Mouse (Mus musculus) heart, postnatal 10 days (tissue): ENCODE data around the gene Tmem209. TPM values are rescaled to one million over a fixed set of nuclear protein-coding genes. Genes with fewer than 3 reads are reported as not detected.

Source experiments
- DNase-seq, 2 experiments: peaks; one replicate each; pipeline ENCODE4 v3.0.0; 2021
- intact Hi-C: fragments of 180-260 bp; cut with DNase I; formaldehyde crosslinking; loops from one replicate; pipeline ENCODE4 v1.15.1; 2025
- total RNA-seq, 2 experiments: library from RNA; stranded (reverse); gene quantifications; 2 replicates each; pipeline ENCODE4 v1.2.3; 2021

Tmem209 gene
- total RNA-seq, 2 experiments from 2014 or later: 12.0 to 13.3 TPM

DNA sequence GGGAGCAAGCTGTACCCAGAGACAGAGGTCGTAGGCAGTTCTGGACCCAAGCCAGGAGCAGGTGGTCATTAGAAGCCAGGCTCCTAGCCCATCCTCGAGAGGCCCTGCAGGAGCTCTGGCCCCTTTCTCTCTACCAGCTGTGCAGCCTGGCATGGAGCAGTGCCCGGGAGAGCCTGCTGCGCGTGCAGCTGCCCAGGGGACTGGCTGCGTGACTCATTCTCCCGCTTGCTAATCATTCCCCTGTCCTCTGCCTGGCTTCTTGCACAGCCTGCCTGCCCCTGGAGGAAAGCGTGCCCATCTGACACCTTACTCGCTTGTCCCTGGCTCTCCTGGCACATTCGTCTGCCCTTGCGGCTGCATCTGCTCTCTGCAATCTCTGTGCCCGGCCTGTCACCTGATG lies 40.2 kb downstream of the Tmem209 start:
- intact Hi-C loops: loop anchor here (2.0 kb wide), 1 partner anchor 67 kb away; no protein-coding TSS in a partner anchor
- DNase-seq: peak in 1 of 2 experiments; percentile 37

DNA sequence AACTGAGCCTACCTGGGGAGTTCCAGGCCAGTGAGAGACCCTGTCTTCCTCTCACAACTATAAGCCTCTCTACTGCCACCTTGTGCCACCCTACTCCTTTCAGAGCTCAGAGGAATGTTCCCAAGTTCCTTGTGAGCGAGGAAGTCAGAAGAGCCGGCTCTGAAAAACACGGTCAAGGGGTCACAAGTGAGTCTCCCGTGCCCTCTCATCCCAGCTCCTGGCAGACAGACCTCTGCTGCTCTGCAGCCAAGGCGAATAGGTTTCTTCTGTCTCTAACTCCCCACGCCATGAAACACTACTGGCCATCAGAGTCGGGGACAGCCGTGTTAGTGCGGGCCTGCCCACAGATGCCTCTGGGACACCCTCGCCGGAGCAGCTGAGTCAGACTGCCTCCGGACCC lies 40.9 kb downstream of the Tmem209 start:
- DNase-seq: peak; percentile 48 to 56
- intact Hi-C loops: loop anchor here (2.0 kb wide), 1 partner anchor 66 kb away; no protein-coding TSS in a partner anchor

DNA sequence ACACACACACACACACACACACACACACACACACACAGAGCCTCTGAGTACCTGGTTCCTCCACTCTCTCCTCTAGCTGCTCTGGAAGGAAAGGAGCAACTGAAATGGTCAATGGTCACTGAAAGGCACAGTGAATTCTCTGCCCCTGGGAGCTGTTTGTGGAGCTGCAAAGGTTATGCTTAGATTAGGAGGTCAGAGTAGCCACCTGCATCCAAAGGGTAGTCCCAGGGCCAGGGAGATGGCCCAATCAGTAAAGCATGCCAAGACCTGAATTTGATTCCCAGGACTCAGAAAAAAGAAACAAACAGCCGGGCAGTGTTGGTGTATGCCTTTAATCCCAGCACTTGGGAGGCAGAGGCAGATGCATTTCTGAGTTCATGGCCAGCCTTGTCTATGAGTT lies 41.5 kb downstream of the Tmem209 start:
- intact Hi-C loops: loop anchor here (2.0 kb wide), 1 partner anchor 65 kb away; no protein-coding TSS in a partner anchor
- no peak for DNase-seq

DNA sequence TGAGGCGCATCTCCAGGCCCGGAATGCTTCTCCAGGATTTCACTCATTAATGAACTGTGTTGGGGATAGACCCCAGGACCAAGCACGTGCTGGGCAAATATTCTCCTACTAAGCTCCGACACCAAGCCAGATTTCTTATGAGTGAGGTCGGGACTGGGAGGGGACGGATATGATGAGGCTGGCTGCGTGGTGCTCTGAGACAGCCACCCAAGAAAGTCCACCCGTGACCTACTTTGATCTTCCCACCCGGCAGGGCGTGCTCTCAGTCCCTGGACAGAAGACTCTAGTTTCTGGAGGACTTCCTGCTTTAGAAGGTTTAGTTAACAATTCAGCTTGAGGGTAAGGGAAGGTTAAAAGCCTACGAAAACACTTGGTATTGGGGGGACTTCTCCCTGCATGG lies 44.0 kb downstream of the Tmem209 start:
- intact Hi-C loops: no loop called here
- peak in 1 of 2 experiments; percentile 29 for DNase-seq

DNA sequence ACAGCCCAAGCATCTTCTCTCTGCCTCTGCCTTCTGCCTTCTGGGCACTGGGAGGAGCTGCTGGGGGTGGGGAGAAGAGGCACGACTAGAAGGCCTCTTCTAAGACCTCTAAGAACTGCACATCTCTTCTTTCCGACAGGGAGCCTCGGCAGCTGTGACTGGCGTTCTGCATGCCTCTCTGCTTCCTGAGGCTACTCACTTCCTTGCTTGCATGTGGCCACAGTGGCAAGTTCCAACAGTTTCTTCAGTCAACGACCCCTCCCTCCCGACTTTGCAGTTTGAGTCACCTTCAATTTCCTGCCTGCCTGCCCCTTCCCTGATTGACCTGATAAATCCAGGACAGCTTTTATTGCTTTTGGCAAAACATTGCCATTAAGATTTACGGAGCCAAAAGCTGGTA lies 46.8 kb downstream of the Tmem209 start:
- intact Hi-C loops: loop anchor here (5.0 kb wide), 1 partner anchor 209 kb away; no protein-coding TSS in a partner anchor
- DNase-seq: no peak

DNA sequence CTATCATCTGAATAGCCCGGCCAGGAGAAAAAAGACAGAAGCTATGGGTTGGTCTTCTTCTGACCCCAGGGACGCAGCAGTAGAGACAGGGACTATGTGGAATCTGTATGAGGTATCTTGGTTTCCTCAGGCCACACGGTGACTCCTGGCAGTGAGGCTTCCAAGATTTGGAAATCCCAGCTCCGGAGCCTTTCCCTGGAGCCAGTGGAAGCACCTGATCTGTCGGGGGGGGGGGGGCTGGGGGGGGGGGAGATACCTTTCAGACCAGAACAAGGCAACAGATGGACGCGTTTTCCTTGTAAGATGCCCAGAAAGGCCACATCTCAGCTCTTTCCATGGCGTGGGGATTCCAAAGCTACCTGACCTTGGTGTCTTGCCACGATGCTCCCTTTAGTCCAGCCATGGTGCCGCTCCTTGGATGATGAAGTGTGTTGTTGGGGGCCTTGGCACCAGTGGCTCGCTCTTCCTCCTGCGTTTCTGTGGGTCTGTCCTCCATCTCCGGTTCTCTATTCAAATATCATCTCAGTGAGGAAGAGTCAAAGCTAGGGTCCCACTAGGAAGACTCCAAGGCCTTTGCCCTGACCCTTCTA lies 47.7 kb downstream of the Tmem209 start:
- intact Hi-C loops: loop anchor here (5.0 kb wide), 1 partner anchor 210 kb away; no protein-coding TSS in a partner anchor
- DNase-seq: no peak

DNA sequence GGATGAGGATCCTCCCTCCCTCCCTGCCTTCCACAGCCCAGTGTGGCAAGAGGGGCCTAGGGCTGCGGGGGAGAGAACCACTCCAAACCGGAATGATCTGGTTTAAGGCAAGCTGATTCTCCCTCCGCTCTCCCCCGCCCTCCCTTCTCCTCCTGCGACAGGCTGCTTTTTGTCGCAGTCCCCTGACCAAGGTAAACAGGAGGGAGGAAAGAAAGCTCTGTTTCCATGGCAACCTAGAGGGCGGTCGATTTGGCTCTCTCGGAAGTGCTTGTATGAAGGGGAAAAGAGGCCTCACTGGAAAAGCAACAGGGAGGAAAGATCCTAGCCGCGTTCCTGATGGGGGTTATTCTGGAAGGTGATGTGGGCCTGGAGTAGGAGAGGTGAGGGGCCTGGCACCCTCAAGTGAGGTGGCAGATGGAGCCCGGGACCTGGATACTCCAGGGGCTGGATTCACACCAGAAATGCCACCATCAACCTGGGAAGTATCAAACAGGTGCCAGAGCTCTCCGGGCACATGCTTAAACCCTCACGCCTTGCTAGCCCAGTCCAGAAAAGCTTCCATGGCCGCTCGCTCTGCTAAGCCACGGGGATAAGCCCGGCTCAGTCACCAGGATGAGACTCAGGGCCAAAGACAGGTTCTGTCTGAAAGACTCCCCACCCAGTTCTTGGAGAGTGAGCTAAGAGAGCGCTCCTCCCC lies 48.7 kb downstream of the Tmem209 start:
- DNase-seq: peak; percentile 57 to 62
- intact Hi-C loops: loop anchor here (5.0 kb wide), 1 partner anchor 211 kb away; no protein-coding TSS in a partner anchor

DNA sequence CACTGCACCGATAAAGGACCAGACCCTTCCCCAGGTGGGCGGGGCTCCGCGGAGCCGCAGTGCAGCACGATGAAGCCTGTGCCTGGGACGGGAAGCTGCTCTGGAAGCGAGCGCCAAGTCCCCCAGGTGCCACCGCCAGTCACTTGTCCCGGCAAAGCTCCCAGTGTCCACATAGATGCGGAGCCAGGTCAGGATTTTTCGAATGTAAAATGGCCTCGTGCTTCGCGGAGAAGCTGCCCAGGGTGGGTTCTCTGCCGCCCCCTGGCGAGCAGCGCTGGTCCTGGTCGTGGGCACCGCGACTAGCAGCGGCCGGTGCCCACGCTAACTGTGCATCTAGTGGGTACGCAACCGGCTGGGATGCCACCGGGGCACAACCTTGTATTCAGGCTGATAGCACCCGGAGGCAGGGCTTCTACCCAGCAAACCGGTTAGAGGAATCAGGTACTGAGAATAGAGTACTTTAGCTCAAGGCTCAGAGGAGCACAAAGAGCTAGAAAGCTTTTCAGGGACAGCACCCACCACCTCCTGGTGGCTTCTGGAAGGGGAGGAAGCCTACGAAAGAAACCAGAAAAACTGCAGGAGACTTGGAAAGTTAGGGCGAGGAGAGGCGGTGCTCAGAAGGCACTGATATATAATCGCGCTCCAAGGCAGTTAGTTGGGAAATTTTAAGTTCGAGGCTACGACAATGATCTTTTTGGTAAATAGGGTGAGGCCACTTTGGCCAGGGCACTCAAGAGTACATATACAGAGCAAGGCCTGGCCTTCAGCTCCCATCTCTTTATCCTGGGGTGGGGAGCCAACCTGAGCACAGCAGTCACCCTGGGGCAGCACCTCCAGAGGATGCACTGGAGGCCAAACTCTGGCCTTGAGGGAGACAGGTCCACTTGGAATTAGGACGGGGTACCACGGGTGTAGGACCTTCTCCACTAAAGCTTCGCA lies 49.5 kb downstream of the Tmem209 start:
- intact Hi-C loops: loop anchor here (1.0 to 5.0 kb wide), 2 partner anchors 57 to 212 kb away; no protein-coding TSS in a partner anchor

DNA sequence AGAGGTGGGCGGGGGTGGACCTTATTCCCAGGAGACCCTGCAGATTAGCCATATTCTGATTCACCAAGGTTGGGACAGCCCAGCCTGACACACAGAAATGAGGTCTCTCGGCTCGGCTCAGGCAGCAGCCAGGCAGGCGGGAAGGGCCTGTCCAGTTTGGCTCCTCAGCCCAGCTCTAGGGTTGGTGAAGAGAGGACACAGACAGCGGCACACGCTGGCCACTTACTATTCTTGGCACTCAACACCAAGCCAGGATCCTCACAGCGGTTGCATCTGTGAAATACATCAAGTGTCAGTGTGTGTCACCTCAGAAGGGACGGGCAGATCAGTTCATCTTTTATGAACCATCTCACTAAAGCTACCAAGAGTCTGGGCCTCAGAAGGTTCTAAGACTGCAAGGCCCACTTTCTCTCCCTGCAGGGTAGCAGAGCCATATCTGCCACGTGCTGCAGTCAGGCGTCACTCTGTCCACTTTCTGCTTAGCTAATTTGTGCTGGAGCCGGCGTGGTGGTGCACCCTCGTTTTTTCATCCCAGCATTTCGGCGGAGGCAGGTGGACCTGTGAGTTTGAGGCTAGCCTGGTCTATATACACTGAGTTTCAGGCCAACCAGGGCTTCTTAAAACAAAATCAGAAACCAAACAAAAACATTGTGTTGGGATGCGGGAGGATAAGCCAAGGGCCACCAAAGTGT lies 50.4 kb downstream of the Tmem209 start:
- peak; percentile 30 to 42 for DNase-seq
- intact Hi-C loops: loop anchor here (1.0 kb wide), 1 partner anchor 56 kb away; no protein-coding TSS in a partner anchor

More for the DNA sequence above, 49.5 kb downstream of the Tmem209 start:
- peak; percentile 81 to 90 for DNase-seq

DNA sequence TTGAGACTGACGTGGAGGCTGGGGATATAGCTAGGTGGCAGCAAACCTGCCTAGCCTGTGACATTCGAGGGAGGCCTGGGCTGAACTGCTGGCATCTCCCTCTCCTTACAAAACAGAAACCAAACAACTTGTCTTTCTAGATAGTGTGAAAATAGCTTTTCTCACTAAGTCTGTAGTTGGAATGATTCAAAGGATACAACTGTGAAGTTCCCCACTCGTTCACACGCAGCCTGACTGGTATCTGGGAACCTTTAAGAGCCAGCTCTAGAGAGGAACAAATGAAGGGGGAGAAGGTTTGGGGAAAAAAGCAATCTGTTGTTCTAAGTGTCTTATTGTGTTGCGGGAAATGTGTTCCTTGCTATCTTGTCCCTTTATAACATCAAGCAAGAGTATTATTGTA lies 51.0 kb downstream of the Tmem209 start:
- intact Hi-C loops: loop anchor here (1.0 kb wide), 1 partner anchor 55 kb away; no protein-coding TSS in a partner anchor
- no peak for DNase-seq

DNA sequence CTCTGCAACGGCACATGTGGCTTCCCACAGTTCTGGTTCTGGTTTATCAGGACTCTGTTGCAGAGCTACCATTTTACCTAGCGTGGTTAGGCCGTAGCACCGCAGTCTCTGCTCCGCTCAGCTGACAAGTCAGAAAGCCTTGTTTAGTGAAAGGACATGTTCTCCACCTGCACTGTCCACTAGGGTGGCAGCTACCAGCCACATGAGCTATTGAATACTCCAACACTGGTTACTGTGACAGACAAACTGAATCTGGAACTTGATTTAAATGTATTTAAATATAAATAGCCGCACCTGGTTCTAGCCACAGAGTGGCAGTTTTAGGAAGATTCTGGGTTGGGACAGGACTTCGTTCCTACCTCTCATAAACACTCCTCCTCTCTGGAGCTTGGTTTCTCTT lies 52.6 kb downstream of the Tmem209 start:
- intact Hi-C loops: no loop called here
- DNase-seq: no peak

DNA sequence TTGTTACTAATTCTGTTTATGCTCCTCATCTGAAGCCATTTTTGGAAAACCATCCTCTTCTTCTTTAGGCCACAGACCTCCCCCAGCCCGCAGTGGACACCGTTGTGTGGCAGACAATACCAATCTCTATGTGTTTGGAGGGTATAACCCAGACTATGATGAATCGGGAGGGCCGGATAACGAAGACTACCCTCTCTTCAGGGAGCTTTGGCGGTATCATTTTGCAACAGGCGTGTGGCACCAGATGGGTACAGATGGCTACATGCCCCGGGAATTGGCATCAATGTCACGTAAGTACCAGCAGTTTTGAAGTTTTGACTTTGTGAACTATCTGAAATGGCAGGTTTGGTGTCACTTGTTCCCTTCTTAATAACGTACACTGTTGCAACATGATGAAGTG lies 70.0 kb downstream of the Tmem209 start:
- intact Hi-C loops: no loop called here

DNA sequence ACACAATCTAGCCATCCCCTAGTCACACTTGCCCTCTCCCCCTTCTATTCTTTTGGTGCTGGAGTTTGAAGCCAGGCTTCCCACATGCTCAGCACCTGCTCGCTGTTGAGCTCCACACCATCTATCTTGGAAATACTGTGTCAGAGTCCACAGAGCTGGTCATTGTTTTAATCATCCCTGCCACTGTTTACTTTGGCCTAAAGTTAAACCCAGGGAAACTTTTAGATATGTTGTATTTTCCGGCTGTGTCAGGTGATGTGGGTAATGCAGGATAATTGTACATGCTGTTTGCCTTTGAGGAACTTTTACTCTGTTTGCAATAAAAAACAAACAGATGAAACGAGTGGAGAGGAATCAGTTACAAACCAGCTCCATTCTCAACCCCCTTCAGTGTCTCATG lies 72.5 kb downstream of the Tmem209 start:
- intact Hi-C loops: no loop called here
- no peak for DNase-seq

More for the DNA sequence above, 70.0 kb downstream of the Tmem209 start:
- DNase-seq: no peak

DNA sequence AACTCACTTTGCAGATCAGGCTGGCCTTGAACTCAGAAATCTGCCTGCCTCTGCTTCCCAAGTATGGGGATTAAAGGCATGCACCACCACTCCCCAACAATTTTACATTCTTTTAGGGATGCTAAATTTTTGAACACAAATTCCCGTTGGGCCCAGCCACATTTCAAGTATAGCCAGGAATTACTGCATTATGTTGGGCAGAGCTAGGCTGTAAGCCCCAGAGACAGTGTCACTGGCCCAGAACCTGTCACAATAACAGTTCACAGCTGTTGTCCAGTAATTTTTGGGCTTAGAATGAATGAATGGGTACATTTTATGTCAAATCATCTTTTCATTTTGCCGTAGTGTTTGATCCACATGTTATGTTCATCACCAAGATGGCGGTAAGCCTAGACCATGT lies 73.1 kb downstream of the Tmem209 start:
- intact Hi-C loops: no loop called here
- peak; percentile 63 to 67 for DNase-seq

DNA sequence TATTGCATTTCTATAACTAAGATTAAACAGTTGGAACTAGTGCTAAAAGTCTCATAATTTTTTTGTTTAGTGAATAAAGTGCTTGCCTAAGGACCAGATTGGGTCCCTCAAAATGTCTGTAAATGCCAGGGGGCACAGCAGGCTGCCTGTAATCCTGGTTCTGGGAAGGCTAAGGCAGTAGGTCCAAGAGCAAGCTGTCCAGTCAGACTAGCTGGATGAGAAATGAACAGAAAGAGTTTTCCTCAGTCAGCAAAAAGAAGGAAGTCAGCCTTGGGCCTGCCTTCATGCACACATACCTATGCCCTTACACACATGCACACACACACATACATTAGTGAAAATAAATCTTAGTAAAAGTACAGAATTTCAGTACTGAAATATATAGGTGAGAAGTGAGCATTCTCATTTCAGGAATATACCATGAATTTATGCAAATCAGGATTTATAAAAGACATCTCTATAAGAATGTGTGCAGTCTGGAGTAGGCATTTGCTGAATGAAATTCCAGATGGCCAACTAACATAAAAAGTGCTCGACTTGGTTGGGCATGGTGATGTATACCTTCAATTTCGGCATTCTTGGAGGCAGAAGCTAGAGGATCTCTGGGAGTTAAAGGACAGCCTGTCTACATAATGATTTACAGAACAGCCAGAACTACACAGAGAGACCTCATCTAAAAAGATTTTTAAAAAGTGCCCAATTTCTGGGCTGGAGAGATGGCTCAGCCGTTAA lies 77.0 kb downstream of the Tmem209 start:
- intact Hi-C loops: no loop called here
- DNase-seq: no peak
